Mouse (Mus musculus): Measurements from ENCODE around the gene Epn2.

- no peak for TF ChIP-seq ZKSCAN1 (IDR thresholded peaks at IDR 0.05; ENCODE audit: borderline replicate concordance, low read depth, low read length)
- TF ChIP-seq POLR2AphosphoS2 (IDR thresholded peaks at IDR 0.05; ENCODE audit: low read depth, low read length) = no peak
- peak; percentile 54; the same call in 1 of the 2 replicates for TF ChIP-seq ELF1 (IDR thresholded peaks at IDR 0.05; ENCODE audit: low read depth, low read length)
- TF ChIP-seq CTCF (conservative IDR thresholded peaks at IDR 0.05 in 1 of 2, IDR thresholded peaks at IDR 0.05 in 1 of 2; ENCODE audit: low read depth in 2 of 2, low read length in 2 of 2) = no peak
- TF ChIP-seq TCF12 (IDR thresholded peaks at IDR 0.05; ENCODE audit: low read depth, low read length) = peak; percentile 64; the same call in 1 of the 2 replicates
- no peak for TF ChIP-seq KAT2A (IDR thresholded peaks at IDR 0.05; ENCODE audit: insufficient replicate concordance, low read length)
- TF ChIP-seq POLR2A (IDR thresholded peaks at IDR 0.05; ENCODE audit: low read depth, low read length) = no peak
- TF ChIP-seq MAZ (IDR thresholded peaks at IDR 0.05; ENCODE audit: low read depth, low read length) = 0 out of 2 replicates have a peak, but pooled peaks have one; percentile 20
- TF ChIP-seq EP300 (IDR thresholded peaks at IDR 0.05; ENCODE audit: low read length) = peak; percentile 77
- no peak for TF ChIP-seq MYC (IDR thresholded peaks at IDR 0.05; ENCODE audit: low read depth, low read length)
- no peak for TF ChIP-seq SMC3 (IDR thresholded peaks at IDR 0.05; ENCODE audit: low read depth, low read length)
- TF ChIP-seq BHLHE40 (IDR thresholded peaks at IDR 0.05; ENCODE audit: low read depth, low read length) = peak; percentile 85
- TF ChIP-seq USF1 (IDR thresholded peaks at IDR 0.05; ENCODE audit: low read depth, low read length) = no peak
Measured at GRCm38 (mm10) chr11:61602705-61603104, 23.2 kb upstream of the Epn2 start.

Measured in CH12.LX (cell line).